Mouse (Mus musculus): Measurements from ENCODE around the gene Fam217a. TPM values are rescaled to one million over a fixed set of nuclear protein-coding genes. Genes with fewer than 3 reads are reported as not detected.
"Not testable (repeated sequence)": the region's sequence is repeated elsewhere in the genome, so short reads cannot be mapped to it uniquely, and the experiment has no call there.

Gene Fam217a
- total and polyA plus RNA-seq, 2 experiments = not detected

DNA sequence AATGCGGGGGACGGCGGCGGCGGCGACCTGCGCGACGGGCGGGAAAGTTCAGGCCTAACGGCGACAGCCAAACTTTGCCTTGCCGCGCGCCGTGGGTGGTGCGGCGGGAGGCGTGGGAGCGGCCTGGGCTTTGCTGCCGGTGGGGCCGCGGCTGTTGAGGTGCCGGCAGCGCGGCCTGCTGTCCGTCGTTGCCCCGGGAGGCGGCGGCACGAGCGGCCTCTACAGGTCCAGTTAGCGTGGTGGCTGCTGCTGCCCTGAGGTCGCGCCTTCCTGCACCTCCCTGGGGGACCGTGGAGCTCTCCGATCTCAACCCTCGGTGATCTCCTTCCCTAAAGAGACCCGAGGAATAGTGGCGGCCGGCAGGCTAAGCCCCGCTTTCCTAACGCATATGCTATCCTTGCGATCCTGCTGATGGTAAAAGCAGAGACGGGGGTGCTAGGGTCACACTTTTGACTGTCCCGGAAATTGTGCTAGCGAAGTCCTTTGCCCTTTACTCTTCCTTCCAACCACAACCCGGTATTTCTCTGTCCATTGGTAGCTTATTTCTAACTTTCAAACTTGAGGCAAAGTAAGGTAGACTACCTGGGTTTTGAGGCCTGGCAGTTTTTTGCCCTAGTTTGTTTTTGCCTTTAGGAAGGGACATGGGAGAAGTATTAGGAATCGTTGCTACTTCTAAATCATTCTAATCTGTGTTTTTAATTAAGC lies 48.2 kb downstream of the Fam217a start:
- Histone ChIP-seq H3K27me3 (ENCODE audit: control insufficient read depth, insufficient read depth, low read length) (no peaks in the 10 kb centered on the region), H3K36me3 (ENCODE audit: control insufficient read depth, insufficient read depth, low read length) (no peaks in the 10 kb centered on the region), H3K4me1 (ENCODE audit: control insufficient read depth, insufficient read depth, low read length) (peaks cover 2% of the 10 kb centered on the region), H3K9ac (ENCODE audit: low read depth, low read length) (peak overlapping the region; percentile 100), H3K79me2 (ENCODE audit: control insufficient read depth, insufficient read depth, low read length) (peaks cover 13% of the 10 kb centered on the region; the same call in 1 of the 2 replicates), H3K4me3 (ENCODE audit: insufficient read depth, low read depth, low read length) (peak overlapping the region; percentile 97), H3K27ac (replicated peaks; ENCODE audit: insufficient read depth, low read depth, low read length) (peak overlapping the region; percentile 100)
- TF ChIP-seq POLR2A (IDR thresholded peaks at IDR 0.05; ENCODE audit: extremely low read depth, insufficient read depth, low read length) (no peak), CTCF (IDR thresholded peaks at IDR 0.05; ENCODE audit: low read depth, low read length) (peak; percentile 55)
- under 1% methylated on average over 49 of the region's 50 CpGs for WGBS
- DNase-seq (ENCODE audit: extremely low read depth, low read depth, low spot score) = peak; percentile 75

DNA sequence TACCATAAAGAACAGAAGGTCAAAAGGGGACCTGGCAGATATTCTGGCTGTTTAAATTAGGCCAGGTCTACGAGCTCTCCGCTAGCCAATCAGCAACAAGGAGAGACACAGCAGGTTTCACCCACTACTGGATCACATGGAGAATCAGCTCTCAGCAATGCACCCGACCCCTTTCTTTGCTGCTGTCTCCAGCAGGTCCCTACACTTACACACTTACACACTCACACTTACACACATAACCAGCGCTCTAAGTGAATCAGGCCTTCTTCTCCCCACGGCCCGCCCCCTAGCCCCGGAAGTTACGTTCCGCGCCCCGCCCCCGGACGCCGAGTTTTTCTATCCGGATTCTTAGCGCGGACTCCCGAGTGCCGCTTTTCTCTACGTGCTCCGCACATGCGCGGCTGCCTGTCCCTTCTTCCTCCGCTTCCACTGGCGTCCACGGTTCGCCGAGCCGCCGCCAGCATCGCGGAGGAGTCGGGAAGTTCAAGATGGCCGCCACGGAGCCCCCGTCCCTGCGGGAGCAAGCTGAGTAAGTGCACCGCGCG lies 48.9 kb downstream of the Fam217a start, which contains the start of gene Prpf4b:
TSS of gene Prpf4b (plus strand) at position 137 of the 545 bp plus-strand sequence.
- Histone ChIP-seq H3K9ac (ENCODE audit: low read depth, low read length) (peak within 1 kb of the TSS; percentile 100), H3K79me2 (ENCODE audit: control insufficient read depth, insufficient read depth, low read length) (peaks cover 13% of the 10 kb centered on the region; the same call in 1 of the 2 replicates), H3K27me3 (ENCODE audit: control insufficient read depth, insufficient read depth, low read length) (no peaks in the 10 kb centered on the region), H3K4me1 (ENCODE audit: control insufficient read depth, insufficient read depth, low read length) (peaks cover 2% of the 10 kb centered on the region), H3K27ac (replicated peaks; ENCODE audit: insufficient read depth, low read depth, low read length) (peak within 1 kb of the TSS; percentile 100), H3K4me3 (ENCODE audit: insufficient read depth, low read depth, low read length) (peak within 1 kb of the TSS; percentile 97), H3K36me3 (ENCODE audit: control insufficient read depth, insufficient read depth, low read length) (no peaks in the 10 kb centered on the region)
- DNase-seq (ENCODE audit: extremely low read depth, low read depth, low spot score) = peak; percentile 79
- WGBS = under 1% methylated on average over 40 of the region's 40 CpGs
- TF ChIP-seq CTCF (IDR thresholded peaks at IDR 0.05; ENCODE audit: low read depth, low read length) = no peak
- TF ChIP-seq POLR2A (IDR thresholded peaks at IDR 0.05; ENCODE audit: extremely low read depth, insufficient read depth, low read length) = peak; percentile 85

DNA sequence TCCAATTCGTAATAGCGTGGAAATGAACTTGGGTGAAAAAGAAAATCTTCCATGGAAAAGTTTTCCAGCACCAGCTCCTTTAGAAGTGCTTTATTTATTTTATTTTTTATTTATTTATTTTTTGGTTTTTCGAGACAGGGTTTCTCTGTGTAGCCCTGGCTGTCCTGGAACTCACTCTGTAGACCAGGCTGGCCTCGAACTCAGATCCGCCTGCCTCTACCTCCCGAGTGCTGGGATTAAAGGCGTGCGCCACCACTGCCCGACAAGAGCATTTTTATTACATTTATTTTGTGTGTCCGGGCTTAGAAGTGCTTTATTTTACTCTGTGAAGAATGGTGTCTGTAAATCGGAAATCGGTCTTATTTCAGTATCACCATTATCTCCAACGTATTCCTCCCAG lies 49.4 kb downstream of the Fam217a start:
- not testable (repeated sequence) for H3K9ac ChIP-seq (ENCODE audit: low read depth, low read length); DNase-seq (ENCODE audit: extremely low read depth, low read depth, low spot score); H3K4me1 ChIP-seq (ENCODE audit: control insufficient read depth, insufficient read depth, low read length); H3K36me3 ChIP-seq (ENCODE audit: control insufficient read depth, insufficient read depth, low read length); H3K27me3 ChIP-seq (ENCODE audit: control insufficient read depth, insufficient read depth, low read length)
- 7% methylated on average over 13 of the region's 13 CpGs for WGBS
- peak overlapping the region; percentile 100 for H3K27ac ChIP-seq (replicated peaks; ENCODE audit: insufficient read depth, low read depth, low read length)
- H3K4me3 ChIP-seq (ENCODE audit: insufficient read depth, low read depth, low read length) = peak overlapping the region; percentile 97
- peaks cover 13% of the 10 kb centered on the region; the same call in 1 of the 2 replicates for H3K79me2 ChIP-seq (ENCODE audit: control insufficient read depth, insufficient read depth, low read length)

DNA sequence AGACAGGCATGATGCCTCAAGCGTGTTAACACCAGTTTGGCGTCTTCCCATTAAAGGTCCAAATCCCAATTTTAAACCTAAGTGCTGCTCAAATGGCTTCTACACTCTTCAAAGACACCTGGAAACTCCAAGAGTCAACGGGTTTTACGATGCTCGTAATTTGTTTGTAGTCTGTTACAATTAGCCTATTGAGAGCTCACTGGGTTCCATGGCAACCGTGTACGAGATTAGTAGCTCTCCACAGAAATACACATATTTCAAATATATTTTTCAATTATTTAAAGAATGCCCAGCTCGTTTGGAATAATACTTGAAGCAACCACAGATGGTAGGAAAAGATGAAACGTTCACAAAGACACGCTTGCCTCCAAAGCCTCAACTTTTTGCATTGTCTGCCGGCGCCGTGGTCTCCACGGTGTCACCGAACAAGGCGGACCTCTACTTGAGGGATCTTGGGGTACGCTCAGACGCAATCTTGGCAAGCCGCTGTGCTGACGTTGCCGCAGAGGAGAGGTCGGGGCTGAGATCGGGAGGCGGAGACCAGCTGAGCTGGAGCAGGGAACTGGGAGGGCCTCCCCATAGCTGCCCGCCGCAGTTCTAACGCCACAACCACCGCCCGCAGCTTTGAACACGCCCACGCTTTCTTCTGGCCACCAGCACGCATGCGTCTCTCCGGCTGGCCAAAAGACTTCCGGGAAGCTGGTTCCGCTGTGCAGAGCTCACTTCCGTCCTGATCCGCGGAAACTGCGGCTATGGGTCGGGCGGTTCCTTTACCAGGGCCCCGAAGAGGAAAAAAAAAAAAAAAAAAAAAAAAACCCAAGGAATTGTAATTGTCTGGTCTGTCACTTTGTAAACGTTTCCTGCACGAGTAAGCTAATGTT lies 50.1 kb downstream of the Fam217a start:
- no peaks in the 10 kb centered on the region for H3K27me3 ChIP-seq (ENCODE audit: control insufficient read depth, insufficient read depth, low read length)
- H3K9ac ChIP-seq (ENCODE audit: low read depth, low read length) = peak overlapping the region; percentile 32
- TF ChIP-seq POLR2A (IDR thresholded peaks at IDR 0.05; ENCODE audit: extremely low read depth, insufficient read depth, low read length) (peak; percentile 83), CTCF (IDR thresholded peaks at IDR 0.05; ENCODE audit: low read depth, low read length) (no peak)
- H3K4me1 ChIP-seq (ENCODE audit: control insufficient read depth, insufficient read depth, low read length) = peaks cover 2% of the 10 kb centered on the region
- DNase-seq (ENCODE audit: extremely low read depth, low read depth, low spot score) = peak; percentile 92
- peak overlapping the region; percentile 54 for H3K4me3 ChIP-seq (ENCODE audit: insufficient read depth, low read depth, low read length)
- no peaks in the 10 kb centered on the region for H3K36me3 ChIP-seq (ENCODE audit: control insufficient read depth, insufficient read depth, low read length)
- H3K79me2 ChIP-seq (ENCODE audit: control insufficient read depth, insufficient read depth, low read length) = peaks cover 8% of the 10 kb centered on the region; the same call in 1 of the 2 replicates
- 3% methylated on average over 45 of the region's 45 CpGs for WGBS
- H3K27ac ChIP-seq (replicated peaks; ENCODE audit: insufficient read depth, low read depth, low read length) = peak overlapping the region; percentile 30

DNA sequence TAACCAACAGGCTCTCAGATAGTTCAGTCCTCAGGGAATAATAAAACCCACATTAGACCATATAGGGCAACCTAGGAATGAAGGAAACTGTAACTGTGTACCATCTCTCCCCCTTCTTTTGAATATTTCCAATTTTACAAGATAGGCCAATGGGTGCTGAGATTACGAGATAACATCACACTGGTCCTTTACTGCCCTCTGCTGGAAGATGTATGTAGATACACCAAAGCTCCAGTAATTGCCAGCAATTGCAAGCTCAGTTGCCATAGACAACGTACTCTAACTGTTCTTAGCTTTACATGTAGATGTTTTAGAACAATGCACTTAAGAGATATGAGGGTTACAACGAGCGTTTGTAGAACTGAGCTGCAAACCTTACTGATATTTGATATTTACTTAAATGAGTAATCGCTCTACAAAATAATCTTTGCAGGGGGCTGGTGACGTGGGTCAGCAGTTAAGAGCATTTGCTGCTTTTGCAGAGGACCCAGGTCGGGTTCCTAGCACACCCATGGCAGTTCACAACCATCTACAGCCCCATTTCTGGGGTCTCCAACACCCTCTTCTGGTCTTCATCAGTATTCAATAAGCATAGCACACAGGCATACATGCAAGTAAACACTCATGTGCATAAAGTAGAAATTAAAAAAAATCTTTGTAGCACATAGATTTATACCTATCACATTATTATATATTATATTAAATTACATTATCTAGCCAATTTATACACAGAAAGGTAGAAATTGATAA lies 59.5 kb downstream of the Fam217a start:
- Histone ChIP-seq H3K27ac (replicated peaks; ENCODE audit: insufficient read depth, low read depth, low read length) (no peak overlapping the region), H3K4me3 (ENCODE audit: insufficient read depth, low read depth, low read length) (no peak overlapping the region), H3K9ac (ENCODE audit: low read depth, low read length) (no peak overlapping the region), H3K4me1 (ENCODE audit: control insufficient read depth, insufficient read depth, low read length) (no peaks in the 10 kb centered on the region), H3K79me2 (ENCODE audit: control insufficient read depth, insufficient read depth, low read length) (no peaks in the 10 kb centered on the region), H3K36me3 (ENCODE audit: control insufficient read depth, insufficient read depth, low read length) (no peaks in the 10 kb centered on the region), H3K27me3 (ENCODE audit: control insufficient read depth, insufficient read depth, low read length) (no peaks in the 10 kb centered on the region)
- TF ChIP-seq CTCF (IDR thresholded peaks at IDR 0.05; ENCODE audit: low read depth, low read length) (peak; percentile 58), POLR2A (IDR thresholded peaks at IDR 0.05; ENCODE audit: extremely low read depth, insufficient read depth, low read length) (no peak)
- WGBS = 35% methylated on average over 7 of the region's 7 CpGs
- peak; percentile 72 for DNase-seq (ENCODE audit: extremely low read depth, low read depth, low spot score)

DNA sequence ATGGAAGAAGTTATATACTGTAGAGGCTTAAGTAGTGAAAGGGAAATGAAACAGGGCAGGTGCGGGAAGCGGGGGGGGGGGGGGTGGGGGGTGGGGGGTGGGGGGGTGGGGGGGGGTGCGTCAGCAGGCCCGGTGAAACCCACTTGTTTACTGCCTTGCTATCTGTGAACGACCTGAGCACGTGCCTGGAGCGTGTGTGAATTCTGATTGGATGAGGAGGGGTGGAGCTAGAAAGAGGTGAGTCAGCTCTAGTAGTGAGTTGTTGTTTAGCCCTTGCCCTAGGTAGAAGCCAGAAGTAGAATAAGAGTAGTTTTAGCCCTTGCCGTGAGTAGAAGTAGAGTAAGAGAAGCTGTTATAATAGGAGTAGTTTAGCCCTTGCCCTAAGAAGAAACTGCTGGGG lies 62.9 kb downstream of the Fam217a start:
- WGBS = 38% methylated on average over 7 of the region's 8 CpGs
- H3K4me3 ChIP-seq (ENCODE audit: insufficient read depth, low read depth, low read length); H3K4me1 ChIP-seq (ENCODE audit: control insufficient read depth, insufficient read depth, low read length); H3K27me3 ChIP-seq (ENCODE audit: control insufficient read depth, insufficient read depth, low read length); DNase-seq (ENCODE audit: extremely low read depth, low read depth, low spot score); H3K27ac ChIP-seq (replicated peaks; ENCODE audit: insufficient read depth, low read depth, low read length); H3K79me2 ChIP-seq (ENCODE audit: control insufficient read depth, insufficient read depth, low read length); H3K36me3 ChIP-seq (ENCODE audit: control insufficient read depth, insufficient read depth, low read length); H3K9ac ChIP-seq (ENCODE audit: low read depth, low read length): not testable (repeated sequence)

Measured in liver, adult 2 months (tissue).